Mouse (Mus musculus) heart, adult 2 months (tissue): Measurements from ENCODE around the gene Ikzf2.

Experiments used
- CTCF ChIP-seq: fragments of 200-600 bp; IDR thresholded peaks from 2 replicates; pipeline ENCODE4 v1.8.1; 2022; ENCODE audit warnings: antibody characterized with exemption, mild to moderate bottlenecking, moderate library complexity
- EP300 ChIP-seq: fragments of 200-500 bp; IDR thresholded peaks from 2 replicates; pipeline ENCODE4 v1.6.1; 2011; ENCODE audit warnings: low read depth, low read length, control low read depth; ENCODE audit not compliant: insufficient read depth
- POLR2A ChIP-seq: fragments of 200-500 bp; IDR thresholded peaks from 2 replicates; pipeline ENCODE4 v1.6.1; 2011; ENCODE audit warnings: mild to moderate bottlenecking, low read depth, low read length, control low read depth; ENCODE audit not compliant: insufficient read depth

DNA sequence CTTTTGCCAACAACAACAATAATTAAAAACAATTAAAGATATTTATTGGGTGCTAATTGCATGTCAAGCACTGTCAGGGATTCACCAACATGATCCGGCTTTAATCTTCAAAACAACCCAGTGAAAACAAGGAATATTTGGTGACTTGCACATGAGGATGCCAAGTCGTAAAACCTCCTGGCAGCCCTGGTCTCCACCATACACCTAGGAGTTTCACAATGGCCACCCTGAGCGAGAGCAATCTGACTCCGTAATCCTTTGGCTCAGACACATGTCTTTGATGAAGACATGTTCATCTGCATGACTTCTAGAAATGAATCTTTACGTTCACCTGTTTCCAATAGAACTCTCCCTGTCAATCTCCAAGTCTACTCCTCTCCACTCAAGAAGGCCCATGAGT, 75.0 kb downstream of the Ikzf2 start:
- TF ChIP-seq POLR2A (no peak), EP300 (no peak), CTCF (no peak)
